Mouse (Mus musculus) bone marrow, adult 2 months (tissue): ENCODE data around the gene Rxfp3.

Experiments
- CTCF ChIP-seq: fragments of 200-500 bp; IDR thresholded peaks from 2 replicates; pipeline ENCODE4 v1.5.1; 2011; ENCODE audit warnings: low read length, control low read depth; ENCODE audit not compliant: control insufficient read depth, insufficient read depth
- POLR2A ChIP-seq: fragments of 200-500 bp; IDR thresholded peaks from 2 replicates; pipeline ENCODE4 v1.6.1; 2011; ENCODE audit warnings: low read depth, mild to moderate bottlenecking, control low read depth, low read length, borderline replicate concordance; ENCODE audit not compliant: control insufficient read depth

- TF ChIP-seq CTCF (no peak), POLR2A (no peak)
Measured at GRCm38 (mm10) chr15:11010976-11011548, 26.7 kb downstream of the Rxfp3 start.
